In genomic region chr5:28553543-28553942, GRCm38 (mm10) we compare ENCODE assay signal across 15 mouse cellular contexts.
"Had no signal": no experiment of that assay in that cellular context is flagged by ENCODE, and none has a peak within 500 bp of the region (broad histone marks: within the 10 kb centered on the region; RNA-seq: fewer than 3 reads in every experiment).

No protein-coding gene starts in this region.

- H3K9me3 ChIP-seq: lung, embryonic 15.5 days; megakaryocyte, embryonic 14.5 days; midbrain, embryonic 13.5 days; midbrain, embryonic 15.5 days; neural tube, embryonic 12.5 days had no signal

- ATAC-seq: lung, postnatal 0 days; midbrain, embryonic 13.5 days; midbrain, embryonic 15.5 days had no signal

- H3K4me3 ChIP-seq: lung, embryonic 15.5 days; megakaryocyte, embryonic 14.5 days; midbrain, embryonic 13.5 days; midbrain, embryonic 15.5 days; neural tube, embryonic 12.5 days had no signal

- H3K36me3 ChIP-seq: lung, embryonic 15.5 days; midbrain, embryonic 13.5 days; midbrain, embryonic 15.5 days; neural tube, embryonic 12.5 days had no signal

- H3K27me3 ChIP-seq: lung, embryonic 15.5 days; megakaryocyte, embryonic 14.5 days; midbrain, embryonic 13.5 days; midbrain, embryonic 15.5 days; neural tube, embryonic 12.5 days had no signal

- H3K27ac ChIP-seq: lung, embryonic 15.5 days; macrophage; midbrain, embryonic 13.5 days; midbrain, embryonic 15.5 days; neural tube, embryonic 12.5 days had no signal

- DNase-seq: lung, adult 2 months; lung, postnatal 14 days; lung, postnatal 36 days; right cerebral cortex, postnatal 14 days; thymus, adult 18-20 months; thymus, postnatal 14 days; thymus, postnatal 36 days had no signal

- H3K4me1 ChIP-seq: lung, embryonic 15.5 days; megakaryocyte, embryonic 14.5 days; midbrain, embryonic 13.5 days; midbrain, embryonic 15.5 days; neural tube, embryonic 12.5 days had no signal

- H3K9ac ChIP-seq: lung, embryonic 15.5 days; midbrain, embryonic 13.5 days; midbrain, embryonic 15.5 days; neural tube, embryonic 12.5 days had no signal

- H3K4me2 ChIP-seq: lung, embryonic 15.5 days; midbrain, embryonic 11.5 days; midbrain, embryonic 13.5 days; midbrain, embryonic 15.5 days; neural tube, embryonic 12.5 days had no signal
